In genomic region chr7:80294764-80295648, GRCm38 (mm10) we compare ENCODE assay signal across 8 mouse cellular contexts. TPM values are rescaled to one million over a fixed set of nuclear protein-coding genes. Genes with fewer than 3 reads are reported as not detected.
DNase-seq lines count a peak whose midpoint lies in the region; ATAC-seq and TF ChIP-seq lines count a peak whose summit lies in the region.

No protein-coding gene starts in this region.

- TF ChIP-seq CTCF in brain, embryonic 14.5 days (IDR thresholded peaks at IDR 0.05; ENCODE audit: borderline replicate concordance, extremely low read depth, insufficient read depth, insufficient read length): no peak
- TF ChIP-seq CTCF in heart, postnatal 0 days (IDR thresholded peaks at IDR 0.05; ENCODE audit: low read depth): no peak
- TF ChIP-seq CTCF in liver, postnatal 0 days (IDR thresholded peaks at IDR 0.05; ENCODE audit: low read depth): no peak

- TF ChIP-seq POLR2A in brain, embryonic 14.5 days (IDR thresholded peaks at IDR 0.05; ENCODE audit: borderline replicate concordance, extremely low read depth, insufficient read depth, insufficient read length, poor library complexity, severe bottlenecking): no peak

- H3K9me3 ChIP-seq in lung, embryonic 15.5 days: no peaks in the 10 kb centered on the region
- H3K9me3 ChIP-seq in heart, postnatal 0 days (replicated peaks; ENCODE audit: control insufficient read depth, low read length): no peaks in the 10 kb centered on the region
- H3K9me3 ChIP-seq in liver, postnatal 0 days (ENCODE audit: low read length): no peaks in the 10 kb centered on the region

- H3K9ac ChIP-seq in lung, embryonic 15.5 days: peak overlapping the region; percentile 92
- H3K9ac ChIP-seq in heart, postnatal 0 days (replicated peaks; ENCODE audit: low read depth, low read length): peak overlapping the region; percentile 79
- peak overlapping the region; percentile 96 for H3K9ac ChIP-seq in liver, postnatal 0 days (replicated peaks)

- no peak for TF ChIP-seq EP300 in heart, postnatal 0 days (IDR thresholded peaks at IDR 0.05; ENCODE audit: low read depth)
- no peak for TF ChIP-seq EP300 in liver, postnatal 0 days (IDR thresholded peaks at IDR 0.05; ENCODE audit: low read depth)

- H3K27ac ChIP-seq in lung, embryonic 15.5 days: peak overlapping the region; percentile 94
- H3K27ac ChIP-seq in heart, postnatal 0 days (ENCODE audit: low read depth): peak overlapping the region; percentile 82
- peak overlapping the region; percentile 73 for H3K27ac ChIP-seq in liver, postnatal 0 days (ENCODE audit: low read depth)

- no peak for DNase-seq in lung, postnatal 25 days (ENCODE audit: low spot score)
- peak; percentile 54 for DNase-seq in brain, embryonic 14.5 days (ENCODE audit: low read depth)
- peak; percentile 27 for DNase-seq in heart, postnatal 0 days (ENCODE audit: low spot score)
- no peak for DNase-seq in liver, postnatal 0 days
- DNase-seq in right cerebral cortex, postnatal 10 days (ENCODE audit: low spot score in 2 of 2): no peak
- DNase-seq in ovary, postnatal 14 days (ENCODE audit: low spot score): no peak
- DNase-seq in layer of hippocampus, adult 11-12 months (ENCODE audit: low spot score): no peak

- H3K4me3 ChIP-seq in lung, embryonic 15.5 days: peak overlapping the region; percentile 93
- H3K4me3 ChIP-seq in heart, postnatal 0 days (ENCODE audit: low read depth, low read length): peak overlapping the region; percentile 84
- H3K4me3 ChIP-seq in liver, postnatal 0 days (ENCODE audit: low read depth, low read length): peak overlapping the region; percentile 85

- WGBS in lung, embryonic 15.5 days: 4% methylated on average over 37 of the region's 37 CpGs
- 7% methylated on average over 37 of the region's 37 CpGs for WGBS in heart, postnatal 0 days
- WGBS in liver, postnatal 0 days (ENCODE audit: insufficient replicate concordance): 9% methylated on average over 37 of the region's 37 CpGs

- peaks cover 18% of the 10 kb centered on the region for H3K36me3 ChIP-seq in lung, embryonic 15.5 days
- H3K36me3 ChIP-seq in heart, postnatal 0 days (replicated peaks; ENCODE audit: control insufficient read depth, insufficient read depth, low read length): peaks cover 10% of the 10 kb centered on the region; the same call in 1 of the 2 replicates
- H3K36me3 ChIP-seq in liver, postnatal 0 days (replicated peaks; ENCODE audit: insufficient read depth, low read length): peaks cover 25% of the 10 kb centered on the region

- peak; percentile 60 for ATAC-seq in lung, embryonic 15.5 days (ENCODE audit: borderline replicate concordance, extremely low read depth, low FRiP score, low TSS enrichment)
- ATAC-seq in heart, postnatal 0 days (ENCODE audit: insufficient read depth, low read depth): peak; percentile 49
- ATAC-seq in liver, postnatal 0 days: peak; percentile 44

- H3K4me1 ChIP-seq in lung, embryonic 15.5 days: peaks cover 27% of the 10 kb centered on the region
- no peaks in the 10 kb centered on the region; the same call in 1 of the 2 replicates for H3K4me1 ChIP-seq in heart, postnatal 0 days (ENCODE audit: control insufficient read depth, insufficient read depth)
- peaks cover 13% of the 10 kb centered on the region; the same call in 1 of the 2 replicates for H3K4me1 ChIP-seq in liver, postnatal 0 days (ENCODE audit: insufficient read depth)

- no peaks in the 10 kb centered on the region for H3K27me3 ChIP-seq in lung, embryonic 15.5 days
- H3K27me3 ChIP-seq in heart, postnatal 0 days (ENCODE audit: control insufficient read depth, insufficient read depth, low read length): no peaks in the 10 kb centered on the region
- H3K27me3 ChIP-seq in liver, postnatal 0 days (ENCODE audit: insufficient read depth, low read length): no peaks in the 10 kb centered on the region

- peak overlapping the region; percentile 73 for H3K4me2 ChIP-seq in lung, embryonic 15.5 days
- H3K4me2 ChIP-seq in heart, postnatal 0 days (ENCODE audit: low read depth, low read length): peak overlapping the region; percentile 90
- peak overlapping the region; percentile 85 for H3K4me2 ChIP-seq in liver, postnatal 0 days (ENCODE audit: low read depth, low read length)

RNA-seq across cellular contexts. Expression of gene Prc1, which starts 0.8 kb away (rescaled TPM):
- polyA plus RNA-seq in lung, embryonic 15.5 days (2015; fragmentation: Nextera tagmentation; extraction: Ambion mirVana): 170 and 177 TPM in 2 replicates
- 37.3 and 62.3 TPM in 2 replicates for polyA plus RNA-seq in brain, embryonic 14.5 days (2012; rRNA removed)
- 59.9 and 98.0 TPM in 2 replicates for total RNA-seq in heart, postnatal 0 days (2014; rRNA removed; ENCODE audit: low replicate concordance)
- 46.1 and 49.4 TPM in 2 replicates for polyA plus RNA-seq in heart, postnatal 0 days (2015; fragmentation: Nextera tagmentation; extraction: Ambion mirVana)
- 48.3 and 57.6 TPM in 2 replicates for polyA plus RNA-seq in liver, postnatal 0 days (2015; fragmentation: Nextera tagmentation; extraction: Ambion mirVana)

RNA-seq across cellular contexts. Expression of gene Vps33b, which starts 25.6 kb away (rescaled TPM):
- 9.5 and 11.1 TPM in 2 replicates for polyA plus RNA-seq in lung, embryonic 15.5 days (2015; fragmentation: Nextera tagmentation; extraction: Ambion mirVana)
- polyA plus RNA-seq in brain, embryonic 14.5 days (2012; rRNA removed): 25.5 and 34.0 TPM in 2 replicates
- 8.0 and 8.7 TPM in 2 replicates for total RNA-seq in heart, postnatal 0 days (2014; rRNA removed; ENCODE audit: low replicate concordance)
- 3.6 and 3.9 TPM in 2 replicates for polyA plus RNA-seq in heart, postnatal 0 days (2015; fragmentation: Nextera tagmentation; extraction: Ambion mirVana)
- polyA plus RNA-seq in liver, postnatal 0 days (2015; fragmentation: Nextera tagmentation; extraction: Ambion mirVana): 2.5 and 2.9 TPM in 2 replicates

RNA-seq across cellular contexts. Expression of gene Rccd1, which starts 29.2 kb away (rescaled TPM):
- 6.6 and 10.2 TPM in 2 replicates for polyA plus RNA-seq in lung, embryonic 15.5 days (2015; fragmentation: Nextera tagmentation; extraction: Ambion mirVana)
- 22.2 and 30.1 TPM in 2 replicates for polyA plus RNA-seq in brain, embryonic 14.5 days (2012; rRNA removed)
- total RNA-seq in heart, postnatal 0 days (2014; rRNA removed; ENCODE audit: low replicate concordance): 3.7 and 7.6 TPM in 2 replicates
- 2.9 and 3.1 TPM in 2 replicates for polyA plus RNA-seq in heart, postnatal 0 days (2015; fragmentation: Nextera tagmentation; extraction: Ambion mirVana)
- polyA plus RNA-seq in liver, postnatal 0 days (2015; fragmentation: Nextera tagmentation; extraction: Ambion mirVana): 1.2 and 1.6 TPM in 2 replicates

RNA-seq across cellular contexts. Expression of gene Ngrn, which starts 34.0 kb away (rescaled TPM):
- 44.6 and 45.7 TPM in 2 replicates for polyA plus RNA-seq in lung, embryonic 15.5 days (2015; fragmentation: Nextera tagmentation; extraction: Ambion mirVana)
- polyA plus RNA-seq in brain, embryonic 14.5 days (2012; rRNA removed): 50.9 and 65.2 TPM in 2 replicates
- 14.0 and 29.4 TPM in 2 replicates for total RNA-seq in heart, postnatal 0 days (2014; rRNA removed; ENCODE audit: low replicate concordance)
- 35.8 and 40.5 TPM in 2 replicates for polyA plus RNA-seq in heart, postnatal 0 days (2015; fragmentation: Nextera tagmentation; extraction: Ambion mirVana)
- polyA plus RNA-seq in liver, postnatal 0 days (2015; fragmentation: Nextera tagmentation; extraction: Ambion mirVana): 20.9 and 23.1 TPM in 2 replicates

RNA-seq across cellular contexts. Expression of gene Unc45a, which starts 45.8 kb away (rescaled TPM):
- polyA plus RNA-seq in lung, embryonic 15.5 days (2015; fragmentation: Nextera tagmentation; extraction: Ambion mirVana): 36.8 and 42.2 TPM in 2 replicates
- 73.6 and 85.0 TPM in 2 replicates for polyA plus RNA-seq in brain, embryonic 14.5 days (2012; rRNA removed)
- total RNA-seq in heart, postnatal 0 days (2014; rRNA removed; ENCODE audit: low replicate concordance): 21.6 and 44.5 TPM in 2 replicates
- 11.0 and 12.5 TPM in 2 replicates for polyA plus RNA-seq in heart, postnatal 0 days (2015; fragmentation: Nextera tagmentation; extraction: Ambion mirVana)
- 4.9 and 7.2 TPM in 2 replicates for polyA plus RNA-seq in liver, postnatal 0 days (2015; fragmentation: Nextera tagmentation; extraction: Ambion mirVana)

Comparison
In these comparisons a context has a peak if more than half of its experiments do, and no peak if none do; other contexts are left out.
1. DNase-seq: peak in brain, embryonic 14.5 days (single experiment) and heart, postnatal 0 days (single experiment); none in lung, postnatal 25 days (single experiment), liver, postnatal 0 days (single experiment), right cerebral cortex, postnatal 10 days (0 of 2), ovary, postnatal 14 days (single experiment) and layer of hippocampus, adult 11-12 months (single experiment).
2. Peak in every context shown above with its lines, with median percentiles within 50 percentile points of each other: ATAC-seq, H3K27ac ChIP-seq, H3K4me2 ChIP-seq, H3K4me3 ChIP-seq and H3K9ac ChIP-seq.